Mouse (Mus musculus) adrenal gland, adult (tissue): ENCODE results near the gene Vmn1r142.
"Not testable (repeated sequence)": the region's sequence is repeated elsewhere in the genome, so short reads cannot be mapped to it uniquely, and the experiment has no call there.

Experiments used
- DNase-seq, 2 experiments: peaks; one replicate each; pipeline ENCODE4 v3.0.0; 2022 to 2023; ENCODE audit warnings: low spot score in 1 of 2; ENCODE audit not compliant: inconsistent age in 2 of 2

Gene Vmn1r142

DNA sequence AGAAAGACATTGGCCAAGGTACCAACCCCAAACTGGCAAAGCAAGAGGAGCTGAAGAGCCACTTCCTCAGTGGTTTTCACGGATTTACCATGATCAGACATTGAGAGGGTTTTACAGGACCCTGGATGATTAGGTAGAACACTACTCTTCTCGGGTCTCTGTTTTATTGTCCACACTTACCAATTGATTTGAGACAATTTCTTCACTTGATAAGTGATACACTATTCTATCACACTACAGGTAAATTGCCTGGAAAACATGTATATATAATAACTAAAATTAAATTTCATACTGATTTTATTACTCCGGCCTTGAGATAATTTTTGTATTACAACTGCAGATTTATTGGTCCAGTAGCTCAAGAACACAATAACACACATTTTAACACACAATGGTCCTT lies at the start of gene Vmn1r142:
Gene Vmn1r142 (minus strand): TSS at position 101 of the 400 bp plus-strand sequence.
- DNase-seq, result not testable (repeated sequence)

- DNase-seq, result not testable (repeated sequence)
These were observed 37.3 kb upstream of the Vmn1r142 start, which contains the start of gene Gm8653 for GRCm38 (mm10) chr7:22201164-22201563. Gene Gm8653 (minus strand): TSS chr7:22201264.

GRCm38 (mm10) chr7:22189077-22189476 lies 25.2 kb upstream of the Vmn1r142 start, which contains the start of gene Vmn1r143:
Gene Vmn1r143 (plus strand): TSS chr7:22189377.
- not testable (repeated sequence) for DNase-seq

DNA sequence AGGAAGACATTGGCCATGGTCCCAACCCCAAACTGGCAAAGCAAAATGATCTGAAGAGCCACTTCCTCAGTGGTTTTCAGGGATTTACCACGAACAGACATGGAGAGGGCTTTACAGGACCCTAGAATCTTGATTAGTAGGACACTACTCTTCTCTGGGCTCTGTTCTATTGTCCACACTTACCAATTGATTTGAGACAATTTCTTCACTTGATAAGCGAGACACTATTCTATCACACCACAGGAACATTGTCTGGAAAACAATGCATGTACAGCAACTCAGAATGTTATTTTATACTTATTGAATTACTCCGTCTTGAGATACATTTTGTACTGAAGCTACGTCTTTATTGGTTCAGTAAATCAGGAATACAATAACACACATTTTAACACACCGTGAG lies 29.2 kb downstream of the Vmn1r142 start, which contains the start of gene Gm10666:
Gene Gm10666 (minus strand): TSS at position 101 of the 400 bp plus-strand sequence.
- DNase-seq, result not testable (repeated sequence)

DNA sequence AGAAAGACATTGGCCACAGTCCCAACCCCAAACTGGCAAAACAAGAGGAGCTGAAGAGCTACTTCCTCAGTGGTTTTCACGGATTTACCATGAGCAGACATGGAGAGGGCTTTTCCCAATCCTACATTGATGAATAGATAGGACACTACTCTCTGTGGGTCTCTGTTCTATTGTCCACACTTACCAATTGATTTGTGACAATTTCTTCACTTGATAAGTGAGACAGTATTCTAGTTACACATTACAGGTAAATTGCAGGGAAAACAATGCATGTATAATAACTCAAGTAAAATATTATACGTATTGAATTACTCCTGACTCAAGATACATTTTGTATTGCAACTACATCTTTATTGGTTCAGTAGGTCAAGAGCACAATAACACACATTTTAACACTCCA lies 45.7 kb downstream of the Vmn1r142 start, which contains the start of gene Gm16451:
Gene Gm16451 (minus strand): TSS at position 101 of the 400 bp plus-strand sequence.
- not testable (repeated sequence) for DNase-seq
